Mouse (Mus musculus) erythroblast, embryonic 14.5 days (primary cell): ENCODE measurements around the gene Lmbrd1.

Experiments
- GATA1 ChIP-seq: IDR thresholded peaks from 2 replicates; pipeline ENCODE4 v1.6.1; 2012; ENCODE audit warnings: low read length, inconsistent platforms, mixed read lengths
- TAL1 ChIP-seq: IDR thresholded peaks from 3 replicates; pipeline ENCODE4 v1.6.1; 2012; ENCODE audit warnings: low read length, inconsistent platforms, mixed read lengths

DNA sequence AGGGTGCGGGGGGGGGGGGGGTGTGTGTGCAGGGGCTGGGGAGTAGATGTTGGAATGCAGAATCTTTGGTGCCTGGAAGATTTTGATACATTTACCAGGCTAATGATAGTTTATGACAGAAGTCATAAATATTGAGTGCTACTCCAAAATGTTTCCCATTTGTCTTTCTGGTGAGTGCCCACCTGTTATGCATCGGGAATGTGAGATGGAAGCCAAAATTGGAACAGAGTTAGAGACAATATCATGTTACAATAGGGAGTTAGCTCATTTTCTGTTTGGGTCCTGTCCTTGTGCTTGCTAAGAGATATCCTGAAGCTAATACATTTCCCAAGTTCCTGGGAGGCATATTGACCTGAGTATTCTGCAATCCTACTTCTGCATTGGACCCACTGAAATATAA, 28.3 kb upstream of the Lmbrd1 start:
- TF ChIP-seq TAL1 (no peak), GATA1 (no peak)
